Mouse (Mus musculus) liver, adult 2 months (tissue): ENCODE measurements around the gene Myog. TPM values are rescaled to one million over a fixed set of nuclear protein-coding genes. Genes with fewer than 3 reads are reported as not detected.

Experiments
- DNase-seq: peaks from one replicate; pipeline ENCODE4 v3.0.0-alpha.2; 2011; ENCODE audit warnings: low read depth, low spot score; ENCODE audit errors: extremely low read depth
- H3K27ac ChIP-seq: fragments of 200-500 bp; replicated peaks from 2 replicates; pipeline ENCODE4 v1.5.1; 2012; ENCODE audit warnings: low read depth, mild to moderate bottlenecking, control low read depth, inconsistent platforms, low read length; ENCODE audit not compliant: insufficient read depth
- H3K27me3 ChIP-seq: fragments of 200-500 bp; 2 replicates; pipeline ENCODE4 v1.6.1; 2012; ENCODE audit warnings: mild to moderate bottlenecking, moderate library complexity, low read length, inconsistent platforms; ENCODE audit not compliant: control insufficient read depth, insufficient read depth
- H3K36me3 ChIP-seq: fragments of 200-500 bp; 2 replicates; pipeline ENCODE4 v1.6.1; 2012; ENCODE audit warnings: low read length, inconsistent platforms; ENCODE audit not compliant: control insufficient read depth, insufficient read depth
- H3K4me1 ChIP-seq: fragments of 200-500 bp; 2 replicates; pipeline ENCODE4 v1.6.1; 2011; ENCODE audit warnings: low read length; ENCODE audit not compliant: control insufficient read depth, insufficient read depth
- H3K4me3 ChIP-seq: fragments of 200-500 bp; 2 replicates; pipeline ENCODE4 v1.5.1; 2011; ENCODE audit warnings: low read depth, mild to moderate bottlenecking, control low read depth, low read length, moderate library complexity; ENCODE audit not compliant: insufficient read depth
- H3K79me2 ChIP-seq: fragments of 200-500 bp; 2 replicates; pipeline ENCODE4 v1.6.1; 2012; ENCODE audit warnings: inconsistent platforms, mild to moderate bottlenecking, low read length, moderate library complexity; ENCODE audit not compliant: control insufficient read depth, insufficient read depth
- H3K9ac ChIP-seq: fragments of 200-500 bp; 2 replicates; pipeline ENCODE4 v1.6.1; 2012; ENCODE audit warnings: low read depth, mild to moderate bottlenecking, control low read depth, inconsistent platforms, low read length
- CTCF ChIP-seq: fragments of 200-500 bp; IDR thresholded peaks from 2 replicates; pipeline ENCODE4 v1.5.1; 2011; ENCODE audit warnings: low read depth, low read length, control low read depth
- POLR2A ChIP-seq: fragments of 200-500 bp; IDR thresholded peaks from 2 replicates; pipeline ENCODE4 v1.6.1; 2011; ENCODE audit warnings: low read length, control low read depth; ENCODE audit not compliant: insufficient read depth; ENCODE audit errors: extremely low read depth
- WGBS: fragments of 180-500 bp; shearing (Covaris S2); methylation state at CpG from one replicate; pipeline ENCODE4 v1.1.7; 2018; 5-methylcytosine and 5-hydroxymethylcytosine counted together
- polyA plus RNA-seq: library from polyadenylated mRNA; depleted of rRNA; stranded (reverse); fragments of >200 nt; gene quantifications from 2 replicates; pipeline ENCODE4 v1.2.3, GENCODE M21; 2012
- total RNA-seq: library from RNA; depleted of rRNA; stranded (reverse); fragments of >200 nt; gene quantifications from 2 replicates; pipeline ENCODE4 v1.2.3, GENCODE M21; 2014

Myog gene
- total and polyA plus RNA-seq, 2 experiments = not detected

DNA sequence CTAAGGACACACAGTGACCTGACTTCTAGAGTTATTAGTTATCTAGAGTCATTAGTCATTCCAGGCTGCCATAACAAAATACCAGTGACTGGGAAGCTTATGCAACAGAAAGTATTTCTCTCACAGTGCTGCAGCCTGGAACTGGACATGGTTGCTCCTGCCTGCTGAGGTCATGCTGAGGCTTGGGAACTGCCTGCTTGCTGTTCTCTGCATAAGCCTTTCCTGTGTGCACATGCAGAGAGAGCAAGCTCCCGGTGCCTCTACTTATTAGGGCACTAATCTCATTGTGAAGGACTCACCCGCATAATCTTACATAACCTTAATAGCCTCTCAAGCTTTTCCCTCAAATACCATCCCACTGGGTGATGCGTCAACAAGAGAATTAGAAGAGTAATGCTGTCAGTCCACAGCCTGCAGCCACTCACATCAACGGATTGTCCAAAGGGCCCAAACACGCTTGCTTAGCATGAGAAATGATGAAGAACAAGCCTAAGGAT, 17.0 kb upstream of the Myog start:
- Histone ChIP-seq H3K4me3 (no peak overlapping the region), H3K4me1 (no peaks in the 10 kb centered on the region), H3K27ac (no peak overlapping the region), H3K79me2 (no peaks in the 10 kb centered on the region), H3K27me3 (no peaks in the 10 kb centered on the region; the same call in 1 of the 2 replicates), H3K36me3 (no peaks in the 10 kb centered on the region), H3K9ac (no peak overlapping the region)
- 74% methylated on average over 5 of the region's 5 CpGs for whole genome bisulfite sequencing
- DNase-seq = no peak
- TF ChIP-seq POLR2A (no peak), CTCF (no peak)

DNA sequence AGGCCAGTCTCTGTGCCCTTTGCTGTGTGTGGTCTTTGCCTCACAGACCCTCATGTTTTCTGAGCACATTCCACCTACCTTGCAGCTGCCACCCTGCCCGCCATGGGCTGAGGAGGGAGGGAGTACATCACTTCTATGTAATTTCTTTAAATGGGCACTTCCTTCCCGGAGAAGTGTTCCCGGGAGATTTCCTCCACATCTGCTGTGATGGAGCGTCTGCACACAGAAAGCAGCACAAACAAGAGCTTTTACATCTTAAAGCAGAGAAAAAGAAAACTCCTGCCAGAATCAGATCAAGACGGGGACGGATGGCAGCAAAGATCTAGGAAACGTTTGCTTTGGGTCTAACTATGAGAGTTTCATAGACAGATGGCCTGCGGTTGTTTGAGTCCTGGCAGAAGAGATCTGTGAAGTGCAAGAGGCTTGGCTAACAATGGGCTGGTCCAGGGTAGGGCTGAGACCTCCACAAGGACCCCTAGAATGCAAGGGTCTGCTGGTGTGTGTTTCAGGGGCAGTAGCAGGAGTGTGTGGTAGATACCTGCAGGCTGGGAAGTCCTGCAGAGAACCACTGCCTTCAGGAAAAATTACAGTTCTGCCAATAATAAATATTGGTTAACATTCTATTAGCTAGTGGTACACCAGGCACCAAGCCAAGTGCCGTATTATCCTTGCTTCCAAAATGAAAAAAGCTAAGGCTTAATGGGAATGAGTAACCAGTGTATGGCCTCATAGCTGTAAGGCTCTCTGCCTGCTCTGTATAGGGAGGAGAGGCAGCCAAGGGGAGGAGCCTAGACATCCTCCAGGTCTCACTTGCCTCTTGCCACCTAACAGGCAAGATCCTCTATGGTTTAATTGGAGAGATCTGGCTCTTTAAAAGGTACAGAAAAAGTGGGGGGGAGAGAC, 16.0 kb upstream of the Myog start:
- no peak for TF ChIP-seq POLR2A
- TF ChIP-seq CTCF = no peak
- no peak overlapping the region for H3K27ac ChIP-seq
- H3K4me1 ChIP-seq = no peaks in the 10 kb centered on the region
- no peaks in the 10 kb centered on the region; the same call in 1 of the 2 replicates for H3K27me3 ChIP-seq
- H3K4me3 ChIP-seq = no peak overlapping the region
- H3K79me2 ChIP-seq = no peaks in the 10 kb centered on the region
- no peak overlapping the region for H3K9ac ChIP-seq
- no peak for DNase-seq
- 64% methylated on average over 9 of the region's 9 CpGs for WGBS
- no peaks in the 10 kb centered on the region for H3K36me3 ChIP-seq

DNA sequence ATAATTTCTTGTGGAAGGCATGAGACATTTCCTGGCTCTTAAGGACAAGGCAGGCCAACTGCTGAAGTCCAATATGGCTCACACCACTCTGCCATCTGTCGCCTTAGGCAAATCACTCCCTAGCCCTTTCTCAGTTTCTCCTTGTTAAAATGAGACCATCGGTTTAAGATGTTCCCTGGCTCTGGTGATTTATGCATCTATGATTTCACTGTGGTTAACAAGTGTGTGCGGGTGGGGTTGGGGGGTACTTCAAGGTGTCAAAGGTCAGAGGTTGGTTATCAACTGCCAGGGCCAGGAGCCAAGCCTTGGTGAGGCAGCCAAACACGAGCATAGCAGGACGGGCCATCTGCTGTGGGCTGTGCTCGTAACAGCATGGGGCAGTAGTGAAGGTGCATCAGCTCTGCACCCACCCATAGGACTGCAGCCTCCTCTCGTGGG, 15.3 kb upstream of the Myog start:
- H3K4me1 ChIP-seq = no peaks in the 10 kb centered on the region
- H3K27me3 ChIP-seq = no peaks in the 10 kb centered on the region; the same call in 1 of the 2 replicates
- no peak overlapping the region for H3K27ac ChIP-seq
- no peak for TF ChIP-seq POLR2A
- H3K79me2 ChIP-seq = no peaks in the 10 kb centered on the region
- no peak for DNase-seq
- no peaks in the 10 kb centered on the region for H3K36me3 ChIP-seq
- no peak overlapping the region for H3K9ac ChIP-seq
- H3K4me3 ChIP-seq = no peak overlapping the region
- 77% methylated on average over 7 of the region's 7 CpGs for WGBS

DNA sequence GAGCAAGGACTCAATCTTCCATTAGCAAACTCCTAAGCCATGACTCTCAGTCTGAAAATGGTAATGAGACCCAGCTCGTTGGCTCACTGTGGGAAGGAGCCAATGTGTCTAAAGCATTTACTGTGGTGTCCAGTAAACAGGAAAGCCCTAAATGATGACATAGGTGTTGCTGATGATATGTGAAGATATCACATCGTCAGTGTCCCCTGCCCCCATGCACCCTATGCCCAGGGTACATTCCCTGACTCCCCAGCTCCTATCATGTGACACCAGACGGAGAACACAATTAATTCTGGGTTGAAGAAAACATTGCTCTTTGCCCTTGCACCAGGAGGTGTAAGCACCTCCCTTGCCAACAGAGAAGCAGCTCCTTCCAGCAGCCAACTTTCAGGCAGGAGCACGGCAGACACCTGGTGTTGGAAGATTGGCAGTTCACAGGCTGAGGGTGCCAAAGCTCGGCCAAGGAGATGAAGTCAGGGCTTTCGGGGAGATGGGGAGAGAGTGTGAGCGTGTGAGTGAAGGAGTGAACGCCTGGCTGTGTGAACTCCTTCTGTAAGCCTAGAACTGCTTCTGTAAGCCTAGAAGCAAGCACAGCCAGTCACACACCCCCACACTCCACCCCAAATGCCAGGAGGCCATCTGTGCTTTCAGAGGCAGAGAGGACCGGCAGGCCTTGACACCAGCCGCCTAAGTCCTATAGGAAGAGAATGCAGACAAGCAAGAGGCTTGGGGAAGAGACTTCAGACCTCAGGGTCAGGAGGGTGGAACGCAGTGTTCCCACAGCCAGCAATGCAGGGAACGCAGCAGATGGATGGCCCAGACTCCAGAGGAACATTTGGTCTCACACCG, 13.9 kb upstream of the Myog start:
- H3K27ac ChIP-seq = no peak overlapping the region
- TF ChIP-seq POLR2A = no peak
- TF ChIP-seq CTCF = no peak
- H3K36me3 ChIP-seq = no peaks in the 10 kb centered on the region
- H3K9ac ChIP-seq = no peak overlapping the region
- H3K27me3 ChIP-seq = no peaks in the 10 kb centered on the region; the same call in 1 of the 2 replicates
- H3K4me3 ChIP-seq = no peak overlapping the region
- H3K4me1 ChIP-seq = no peaks in the 10 kb centered on the region
- H3K79me2 ChIP-seq = no peaks in the 10 kb centered on the region
- peak; percentile 3 for DNase-seq
- WGBS = 74% methylated on average over 13 of the region's 13 CpGs

DNA sequence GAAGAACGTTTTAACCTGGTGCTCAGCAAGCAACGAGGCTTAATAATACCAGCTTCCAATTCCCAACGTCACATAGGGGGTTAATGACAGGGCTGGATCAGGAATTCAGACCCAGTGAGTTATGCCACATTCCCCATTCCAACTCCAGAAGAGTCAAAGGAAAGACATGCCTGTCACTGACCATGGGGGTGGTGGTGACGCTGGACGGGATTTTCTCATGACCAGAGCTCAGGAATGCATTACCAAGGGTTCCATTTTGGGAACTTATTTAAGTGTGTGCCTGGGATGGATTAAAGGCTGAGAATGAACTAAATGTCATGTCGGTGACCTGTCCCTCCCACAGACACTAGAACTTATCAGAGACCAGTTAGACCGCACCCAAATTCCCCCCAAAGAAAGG, 13.0 kb upstream of the Myog start:
- H3K79me2 ChIP-seq = no peaks in the 10 kb centered on the region
- H3K4me1 ChIP-seq = no peaks in the 10 kb centered on the region
- no peak overlapping the region for H3K9ac ChIP-seq
- H3K27me3 ChIP-seq = no peaks in the 10 kb centered on the region; the same call in 1 of the 2 replicates
- no peak for TF ChIP-seq CTCF
- TF ChIP-seq POLR2A = no peak
- WGBS = 89% methylated on average over 7 of the region's 7 CpGs
- H3K27ac ChIP-seq = no peak overlapping the region
- no peak overlapping the region for H3K4me3 ChIP-seq
- DNase-seq = no peak
- H3K36me3 ChIP-seq = no peaks in the 10 kb centered on the region
